Comparison of ENCODE assay signal across 9 mouse cellular contexts in genomic region chr12:113132567-113132966, GRCm38 (mm10). TPM values are rescaled to one million over a fixed set of nuclear protein-coding genes. Genes with fewer than 3 reads are reported as not detected.
DNase-seq lines count a peak whose midpoint lies in the region; ATAC-seq and TF ChIP-seq lines count a peak whose summit lies in the region.
"Had no signal": no experiment of that assay in that cellular context is flagged by ENCODE, and none has a peak within 500 bp of the region (broad histone marks: within the 10 kb centered on the region; RNA-seq: fewer than 3 reads in every experiment).

No protein-coding gene starts in this region.

- TF ChIP-seq EP300 in heart, postnatal 0 days (IDR thresholded peaks at IDR 0.05; ENCODE audit: low read depth) = peak; percentile 95; the same call in 1 of the 2 replicates

- H3K4me3 ChIP-seq in hindbrain, embryonic 14.5 days (replicated peaks; ENCODE audit: low read length) = no peak overlapping the region
- H3K4me3 ChIP-seq in hindbrain, embryonic 10.5 days = no peak overlapping the region
- H3K4me3 ChIP-seq in heart, postnatal 0 days (ENCODE audit: low read depth, low read length) = no peak overlapping the region
- H3K4me3 ChIP-seq in lung, embryonic 15.5 days = no peak overlapping the region
- no peak overlapping the region for H3K4me3 ChIP-seq in liver, embryonic 11.5 days (ENCODE audit: low read depth, low read length)

- no peaks in the 10 kb centered on the region for H3K9me3 ChIP-seq in hindbrain, embryonic 14.5 days (ENCODE audit: control insufficient read depth, low read length)
- no peaks in the 10 kb centered on the region for H3K9me3 ChIP-seq in hindbrain, embryonic 10.5 days
- H3K9me3 ChIP-seq in heart, postnatal 0 days (replicated peaks; ENCODE audit: control insufficient read depth, low read length) = no peaks in the 10 kb centered on the region
- no peaks in the 10 kb centered on the region for H3K9me3 ChIP-seq in lung, embryonic 15.5 days
- H3K9me3 ChIP-seq in liver, embryonic 11.5 days (ENCODE audit: control insufficient read depth, low read length) = no peaks in the 10 kb centered on the region

- H3K27me3 ChIP-seq in hindbrain, embryonic 14.5 days (ENCODE audit: control insufficient read depth, insufficient read depth, low read length) = no peaks in the 10 kb centered on the region
- no peaks in the 10 kb centered on the region for H3K27me3 ChIP-seq in hindbrain, embryonic 10.5 days (ENCODE audit: insufficient read depth, poor library complexity, severe bottlenecking)
- H3K27me3 ChIP-seq in heart, postnatal 0 days (ENCODE audit: control insufficient read depth, insufficient read depth, low read length) = no peaks in the 10 kb centered on the region
- H3K27me3 ChIP-seq in lung, embryonic 15.5 days = no peaks in the 10 kb centered on the region
- H3K27me3 ChIP-seq in liver, embryonic 11.5 days (replicated peaks; ENCODE audit: control insufficient read depth, insufficient read depth, low read length) = no peaks in the 10 kb centered on the region

- no peak for DNase-seq in hindbrain, embryonic 14.5 days (ENCODE audit: low spot score)
- no peak for DNase-seq in hindbrain, embryonic 10.5 days (ENCODE audit: low spot score)
- peak; percentile 31 for DNase-seq in adrenal gland, postnatal 25 days
- peak; percentile 93 for DNase-seq in heart, postnatal 0 days (ENCODE audit: low spot score)
- DNase-seq in left cerebral cortex, adult 18-20 months (ENCODE audit: low spot score in 2 of 2) = no peak
- no peak for DNase-seq in B cell, adult 2 months
- no peak for DNase-seq in liver, embryonic 11.5 days (ENCODE audit: low spot score)
- DNase-seq: thymus, postnatal 25 days had no signal

- ATAC-seq in hindbrain, embryonic 14.5 days (ENCODE audit: low FRiP score) = 0 out of 2 replicates have a peak, but pooled peaks have one; percentile 16
- peak; percentile 96 for ATAC-seq in heart, postnatal 0 days (ENCODE audit: insufficient read depth, low read depth)
- ATAC-seq in lung, embryonic 15.5 days (ENCODE audit: borderline replicate concordance, extremely low read depth, low FRiP score, low TSS enrichment) = peak; percentile 82
- ATAC-seq in liver, embryonic 11.5 days (replicated peaks; ENCODE audit: low FRiP score) = no peak

- 75% methylated on average over 2 of the region's 2 CpGs for WGBS in hindbrain, embryonic 14.5 days
- 91% methylated on average over 2 of the region's 2 CpGs for WGBS in hindbrain, embryonic 10.5 days
- WGBS in heart, postnatal 0 days = 10% methylated on average over 2 of the region's 2 CpGs
- 34% methylated on average over 2 of the region's 2 CpGs for WGBS in lung, embryonic 15.5 days
- 67% methylated on average over 2 of the region's 2 CpGs for WGBS in liver, embryonic 11.5 days

- H3K4me1 ChIP-seq in hindbrain, embryonic 14.5 days (replicated peaks; ENCODE audit: control insufficient read depth, insufficient read depth, low read length) = no peaks in the 10 kb centered on the region
- H3K4me1 ChIP-seq in hindbrain, embryonic 10.5 days (replicated peaks) = peaks cover 2% of the 10 kb centered on the region
- H3K4me1 ChIP-seq in heart, postnatal 0 days (ENCODE audit: control insufficient read depth, insufficient read depth) = peaks cover 41% of the 10 kb centered on the region
- peaks cover 23% of the 10 kb centered on the region; the same call in 1 of the 2 replicates for H3K4me1 ChIP-seq in lung, embryonic 15.5 days
- H3K4me1 ChIP-seq in liver, embryonic 11.5 days (replicated peaks; ENCODE audit: control insufficient read depth, insufficient read depth, low read length) = no peaks in the 10 kb centered on the region

- TF ChIP-seq CTCF in heart, postnatal 0 days (IDR thresholded peaks at IDR 0.05; ENCODE audit: low read depth) = no peak

- H3K4me2 ChIP-seq in hindbrain, embryonic 14.5 days (replicated peaks) = no peak overlapping the region
- no peak overlapping the region for H3K4me2 ChIP-seq in heart, postnatal 0 days (ENCODE audit: low read depth, low read length)
- no peak overlapping the region for H3K4me2 ChIP-seq in lung, embryonic 15.5 days
- no peak overlapping the region for H3K4me2 ChIP-seq in liver, embryonic 11.5 days

- H3K36me3 ChIP-seq in hindbrain, embryonic 14.5 days (replicated peaks; ENCODE audit: control insufficient read depth, insufficient read depth) = peaks cover 100% of the 10 kb centered on the region
- peaks cover 100% of the 10 kb centered on the region for H3K36me3 ChIP-seq in hindbrain, embryonic 10.5 days
- H3K36me3 ChIP-seq in heart, postnatal 0 days (replicated peaks; ENCODE audit: control insufficient read depth, insufficient read depth, low read length) = peaks cover 85% of the 10 kb centered on the region
- H3K36me3 ChIP-seq in lung, embryonic 15.5 days = peaks cover 98% of the 10 kb centered on the region
- H3K36me3 ChIP-seq in liver, embryonic 11.5 days (ENCODE audit: control insufficient read depth, insufficient read depth, low read length) = peaks cover 87% of the 10 kb centered on the region

- H3K9ac ChIP-seq in hindbrain, embryonic 14.5 days = no peak overlapping the region
- no peak overlapping the region for H3K9ac ChIP-seq in heart, postnatal 0 days (replicated peaks; ENCODE audit: low read depth, low read length)
- H3K9ac ChIP-seq in lung, embryonic 15.5 days = no peak overlapping the region
- no peak overlapping the region for H3K9ac ChIP-seq in liver, embryonic 11.5 days (ENCODE audit: low read depth, low read length)

- H3K27ac ChIP-seq in hindbrain, embryonic 14.5 days = no peak overlapping the region
- no peak overlapping the region for H3K27ac ChIP-seq in hindbrain, embryonic 10.5 days
- peak overlapping the region; percentile 90 for H3K27ac ChIP-seq in heart, postnatal 0 days (ENCODE audit: low read depth)
- peak overlapping the region; percentile 60 for H3K27ac ChIP-seq in lung, embryonic 15.5 days
- H3K27ac ChIP-seq in liver, embryonic 11.5 days (ENCODE audit: low read depth, low read length) = no peak overlapping the region

RNA-seq across cellular contexts. Expression of gene Crip2, which starts 7.5 kb away (rescaled TPM):
- 280 and 288 TPM in 2 replicates for polyA plus RNA-seq in hindbrain, embryonic 14.5 days (2014; fragmentation: Nextera tagmentation; extraction: Ambion mirVana)
- 195 and 260 TPM in 2 replicates for polyA plus RNA-seq in hindbrain, embryonic 10.5 days (2016; fragmentation: Nextera tagmentation; extraction: Ambion mirVana)
- 65.9 and 69.0 TPM in 2 replicates for total RNA-seq in adrenal gland, postnatal 25 days (2021)
- total RNA-seq in heart, postnatal 0 days (2014; rRNA removed; ENCODE audit: low replicate concordance) = 1,394 and 1,556 TPM in 2 replicates
- 2,321 and 2,395 TPM in 2 replicates for polyA plus RNA-seq in heart, postnatal 0 days (2015; fragmentation: Nextera tagmentation; extraction: Ambion mirVana)
- 436 and 471 TPM in 2 replicates for polyA plus RNA-seq in lung, embryonic 15.5 days (2015; fragmentation: Nextera tagmentation; extraction: Ambion mirVana)
- total RNA-seq in left cerebral cortex, adult 18-20 months (2021) = 100 to 1,000 TPM; 142 to 162 TPM
- 80.6 and 86.9 TPM in 2 replicates for polyA plus RNA-seq in liver, embryonic 11.5 days (2014; fragmentation: Nextera tagmentation; extraction: Ambion mirVana)

RNA-seq across cellular contexts. Expression of gene Crip1, which starts 13.5 kb away (rescaled TPM):
- 30.5 and 34.4 TPM in 2 replicates for polyA plus RNA-seq in hindbrain, embryonic 14.5 days (2014; fragmentation: Nextera tagmentation; extraction: Ambion mirVana)
- polyA plus RNA-seq in hindbrain, embryonic 10.5 days (2016; fragmentation: Nextera tagmentation; extraction: Ambion mirVana) = 84.9 and 97.7 TPM in 2 replicates
- total RNA-seq in adrenal gland, postnatal 25 days (2021) = 28.9 and 30.2 TPM in 2 replicates
- total RNA-seq in heart, postnatal 0 days (2014; rRNA removed; ENCODE audit: low replicate concordance) = 286 and 487 TPM in 2 replicates
- 831 and 871 TPM in 2 replicates for polyA plus RNA-seq in heart, postnatal 0 days (2015; fragmentation: Nextera tagmentation; extraction: Ambion mirVana)
- 414 and 454 TPM in 2 replicates for polyA plus RNA-seq in lung, embryonic 15.5 days (2015; fragmentation: Nextera tagmentation; extraction: Ambion mirVana)
- 10 to 100 TPM; 14.3 to 15.9 TPM for total RNA-seq in left cerebral cortex, adult 18-20 months (2021)
- polyA plus RNA-seq in liver, embryonic 11.5 days (2014; fragmentation: Nextera tagmentation; extraction: Ambion mirVana) = 148 and 150 TPM in 2 replicates

RNA-seq across cellular contexts. Expression of gene Tedc1, which starts 23.7 kb away (rescaled TPM):
- 10.2 and 14.4 TPM in 2 replicates for polyA plus RNA-seq in hindbrain, embryonic 14.5 days (2014; fragmentation: Nextera tagmentation; extraction: Ambion mirVana)
- polyA plus RNA-seq in hindbrain, embryonic 10.5 days (2016; fragmentation: Nextera tagmentation; extraction: Ambion mirVana) = 59.5 and 66.4 TPM in 2 replicates
- total RNA-seq in adrenal gland, postnatal 25 days (2021) = 1.4 and 2.5 TPM in 2 replicates
- 6.7 and 16.5 TPM in 2 replicates for total RNA-seq in heart, postnatal 0 days (2014; rRNA removed; ENCODE audit: low replicate concordance)
- polyA plus RNA-seq in heart, postnatal 0 days (2015; fragmentation: Nextera tagmentation; extraction: Ambion mirVana) = 4.5 and 4.9 TPM in 2 replicates
- 38.4 and 38.6 TPM in 2 replicates for polyA plus RNA-seq in lung, embryonic 15.5 days (2015; fragmentation: Nextera tagmentation; extraction: Ambion mirVana)
- total RNA-seq in left cerebral cortex, adult 18-20 months (2021) = 1 to 10 TPM in 1 of 2 experiments, under 1 TPM in 1; 1.00 to 1.4 TPM
- 23.5 and 24.2 TPM in 2 replicates for polyA plus RNA-seq in liver, embryonic 11.5 days (2014; fragmentation: Nextera tagmentation; extraction: Ambion mirVana)

RNA-seq across cellular contexts. Expression of gene Mta1, which starts 34.5 kb away (rescaled TPM):
- 17.8 and 19.3 TPM in 2 replicates for polyA plus RNA-seq in hindbrain, embryonic 14.5 days (2014; fragmentation: Nextera tagmentation; extraction: Ambion mirVana)
- 18.5 and 20.6 TPM in 2 replicates for polyA plus RNA-seq in hindbrain, embryonic 10.5 days (2016; fragmentation: Nextera tagmentation; extraction: Ambion mirVana)
- 104 and 109 TPM in 2 replicates for total RNA-seq in adrenal gland, postnatal 25 days (2021)
- total RNA-seq in heart, postnatal 0 days (2014; rRNA removed; ENCODE audit: low replicate concordance) = 26.3 and 32.0 TPM in 2 replicates
- polyA plus RNA-seq in heart, postnatal 0 days (2015; fragmentation: Nextera tagmentation; extraction: Ambion mirVana) = 10.9 and 11.8 TPM in 2 replicates
- polyA plus RNA-seq in lung, embryonic 15.5 days (2015; fragmentation: Nextera tagmentation; extraction: Ambion mirVana) = 13.5 and 14.7 TPM in 2 replicates
- total RNA-seq in left cerebral cortex, adult 18-20 months (2021) = 10 to 100 TPM; 71.5 to 71.9 TPM
- polyA plus RNA-seq in liver, embryonic 11.5 days (2014; fragmentation: Nextera tagmentation; extraction: Ambion mirVana) = 17.7 and 19.2 TPM in 2 replicates

RNA-seq across cellular contexts. Expression of gene Tmem121, which starts 53.2 kb away (rescaled TPM):
- polyA plus RNA-seq in hindbrain, embryonic 14.5 days (2014; fragmentation: Nextera tagmentation; extraction: Ambion mirVana) = 28.0 and 33.4 TPM in 2 replicates
- polyA plus RNA-seq in hindbrain, embryonic 10.5 days (2016; fragmentation: Nextera tagmentation; extraction: Ambion mirVana) = 16.4 and 24.8 TPM in 2 replicates
- 4.1 and 4.3 TPM in 2 replicates for total RNA-seq in adrenal gland, postnatal 25 days (2021)
- 0.97 and 4.8 TPM in 2 replicates for total RNA-seq in heart, postnatal 0 days (2014; rRNA removed; ENCODE audit: low replicate concordance)
- polyA plus RNA-seq in heart, postnatal 0 days (2015; fragmentation: Nextera tagmentation; extraction: Ambion mirVana) = 1.2 TPM in 2 replicates
- 8.2 and 9.0 TPM in 2 replicates for polyA plus RNA-seq in lung, embryonic 15.5 days (2015; fragmentation: Nextera tagmentation; extraction: Ambion mirVana)
- total RNA-seq in left cerebral cortex, adult 18-20 months (2021) = 10 to 100 TPM; 25.5 to 27.5 TPM
- 1.1 and 2.0 TPM in 2 replicates for polyA plus RNA-seq in liver, embryonic 11.5 days (2014; fragmentation: Nextera tagmentation; extraction: Ambion mirVana)

Comparison
In these comparisons a context has a peak if more than half of its experiments do, and no peak if none do; other contexts are left out.
1. DNase-seq: peak in adrenal gland, postnatal 25 days (single experiment) and heart, postnatal 0 days (single experiment); none in hindbrain, embryonic 14.5 days (single experiment), hindbrain, embryonic 10.5 days (single experiment), left cerebral cortex, adult 18-20 months (0 of 2), B cell, adult 2 months (0 of 2) and liver, embryonic 11.5 days (single experiment).
2. H3K27ac ChIP-seq: peak in heart, postnatal 0 days (single experiment) and lung, embryonic 15.5 days (single experiment); none in hindbrain, embryonic 14.5 days (single experiment), hindbrain, embryonic 10.5 days (single experiment) and liver, embryonic 11.5 days (single experiment).